Mouse (Mus musculus) liver, embryonic 11.5 days (tissue): ENCODE measurements around the gene Tbca. TPM values are rescaled to one million over a fixed set of nuclear protein-coding genes. Genes with fewer than 3 reads are reported as not detected.
A peak's percentile ranks its signal among the peaks of the same experiment; 100 is the strongest.

Experiments used
- ATAC-seq: fragments of 200-750 bp; cut with Nextera tagmentation; replicated peaks from 2 replicates; pipeline ENCODE4 v1.8.0; 2017; ENCODE audit warnings: moderate number of reproducible peaks, mild to moderate bottlenecking, moderate TSS enrichment, moderate library complexity; ENCODE audit not compliant: low FRiP score
- DNase-seq: peaks from one replicate; pipeline ENCODE4 v3.0.0-alpha.2; 2017; ENCODE audit warnings: low spot score
- H3K27ac ChIP-seq: fragments of 300-500 bp; sonication (generic); 2 replicates; pipeline ENCODE4 v1.5.1; 2014; ENCODE audit warnings: mild to moderate bottlenecking, low read depth, low read length, control low read depth
- H3K27me3 ChIP-seq: fragments of 300-500 bp; sonication (generic); replicated peaks from 2 replicates; pipeline ENCODE4 v1.6.1; 2014; ENCODE audit warnings: low read length, mixed read lengths; ENCODE audit not compliant: control insufficient read depth, insufficient read depth
- H3K36me3 ChIP-seq: fragments of 300-500 bp; sonication (generic); 2 replicates; pipeline ENCODE4 v1.6.1; 2014; ENCODE audit warnings: mild to moderate bottlenecking, low read length, moderate library complexity, mixed read lengths; ENCODE audit not compliant: control insufficient read depth, insufficient read depth
- H3K4me1 ChIP-seq: fragments of 300-500 bp; sonication (generic); replicated peaks from 2 replicates; pipeline ENCODE4 v1.6.1; 2014; ENCODE audit warnings: low read length, mixed read lengths; ENCODE audit not compliant: control insufficient read depth, insufficient read depth
- H3K4me2 ChIP-seq: fragments of 300-500 bp; sonication (generic); 2 replicates; pipeline ENCODE4 v1.6.1; 2014; ENCODE audit warnings: mild to moderate bottlenecking, control low read depth, moderate library complexity
- H3K4me3 ChIP-seq: fragments of 300-500 bp; sonication (generic); 2 replicates; pipeline ENCODE4 v1.5.1; 2014; ENCODE audit warnings: low read depth, low read length, control low read depth
- H3K9ac ChIP-seq: fragments of 300-500 bp; sonication (generic); 2 replicates; pipeline ENCODE4 v1.6.1; 2014; ENCODE audit warnings: low read depth, low read length, control low read depth
- H3K9me3 ChIP-seq: fragments of 300-500 bp; sonication (generic); 2 replicates; pipeline ENCODE4 v1.6.1; 2016; ENCODE audit warnings: low read length, inconsistent platforms, mixed read lengths; ENCODE audit not compliant: control insufficient read depth
- WGBS: fragments of 180-500 bp; shearing (Covaris S2); extraction: QIAGEN DNeasy Blood & Tissue Kit; methylation state at CpG from one replicate; pipeline ENCODE4 v1.1.7; 2014; 5-methylcytosine and 5-hydroxymethylcytosine counted together
- polyA plus RNA-seq: library from polyadenylated mRNA; unstranded; fragments of >200 nt; fragmentation: Nextera tagmentation; extraction: Ambion mirVana; gene quantifications from 2 replicates; pipeline ENCODE4 v1.2.1, GENCODE M21; 2014

Gene Tbca
- polyA plus RNA-seq, 1 experiment from 2014 or later = 200 TPM

GRCm38 (mm10) chr13:94877991-94878745 is 89.5 kb downstream of the Tbca start:
- Histone ChIP-seq H3K36me3 (no peaks in the 10 kb centered on the region), H3K9ac (no peak overlapping the region), H3K27ac (no peak overlapping the region), H3K9me3 (no peaks in the 10 kb centered on the region), H3K4me1 (peaks cover 3% of the 10 kb centered on the region; the same call in 1 of the 2 replicates), H3K4me2 (no peak overlapping the region), H3K27me3 (peaks cover 89% of the 10 kb centered on the region), H3K4me3 (no peak overlapping the region)
- 16% methylated on average over 10 of the region's 10 CpGs for WGBS
- ATAC-seq = no peak
- DNase-seq = no peak

GRCm38 (mm10) chr13:94881201-94881600 is 92.5 kb downstream of the Tbca start:
- H3K9ac ChIP-seq = no peak overlapping the region
- H3K4me2 ChIP-seq = no peak overlapping the region
- H3K36me3 ChIP-seq = no peaks in the 10 kb centered on the region
- H3K9me3 ChIP-seq = no peaks in the 10 kb centered on the region
- WGBS = 3% methylated on average over 3 of the region's 3 CpGs
- no peak overlapping the region for H3K27ac ChIP-seq
- peaks cover 88% of the 10 kb centered on the region for H3K27me3 ChIP-seq
- peaks cover 9% of the 10 kb centered on the region; the same call in 1 of the 2 replicates for H3K4me1 ChIP-seq
- H3K4me3 ChIP-seq = no peak overlapping the region
- ATAC-seq = no peak
- DNase-seq = no peak

GRCm38 (mm10) chr13:94882221-94882620 is 93.5 kb downstream of the Tbca start:
- peak overlapping the region; percentile 47; the same call in 1 of the 2 replicates for H3K4me3 ChIP-seq
- no peaks in the 10 kb centered on the region for H3K9me3 ChIP-seq
- ATAC-seq (no peak), DNase-seq (no peak)
- WGBS = 3% methylated on average over 10 of the region's 10 CpGs
- peaks cover 85% of the 10 kb centered on the region for H3K27me3 ChIP-seq
- no peak overlapping the region for H3K27ac ChIP-seq
- H3K4me1 ChIP-seq = peaks cover 9% of the 10 kb centered on the region; the same call in 1 of the 2 replicates
- H3K4me2 ChIP-seq = peak overlapping the region; percentile 67; the same call in 1 of the 2 replicates
- H3K36me3 ChIP-seq = no peaks in the 10 kb centered on the region
- no peak overlapping the region for H3K9ac ChIP-seq

GRCm38 (mm10) chr13:94882711-94883145 is 94.0 kb downstream of the Tbca start:
- no peak overlapping the region for H3K27ac ChIP-seq
- no peaks in the 10 kb centered on the region for H3K36me3 ChIP-seq
- peaks cover 9% of the 10 kb centered on the region; the same call in 1 of the 2 replicates for H3K4me1 ChIP-seq
- peak overlapping the region; percentile 67 for H3K4me2 ChIP-seq
- no peak overlapping the region for H3K9ac ChIP-seq
- DNase-seq (no peak), ATAC-seq (no peak)
- H3K4me3 ChIP-seq = peak overlapping the region; percentile 47
- no peaks in the 10 kb centered on the region for H3K9me3 ChIP-seq
- under 1% methylated on average over 37 of the region's 37 CpGs for WGBS
- H3K27me3 ChIP-seq = peaks cover 81% of the 10 kb centered on the region

DNA sequence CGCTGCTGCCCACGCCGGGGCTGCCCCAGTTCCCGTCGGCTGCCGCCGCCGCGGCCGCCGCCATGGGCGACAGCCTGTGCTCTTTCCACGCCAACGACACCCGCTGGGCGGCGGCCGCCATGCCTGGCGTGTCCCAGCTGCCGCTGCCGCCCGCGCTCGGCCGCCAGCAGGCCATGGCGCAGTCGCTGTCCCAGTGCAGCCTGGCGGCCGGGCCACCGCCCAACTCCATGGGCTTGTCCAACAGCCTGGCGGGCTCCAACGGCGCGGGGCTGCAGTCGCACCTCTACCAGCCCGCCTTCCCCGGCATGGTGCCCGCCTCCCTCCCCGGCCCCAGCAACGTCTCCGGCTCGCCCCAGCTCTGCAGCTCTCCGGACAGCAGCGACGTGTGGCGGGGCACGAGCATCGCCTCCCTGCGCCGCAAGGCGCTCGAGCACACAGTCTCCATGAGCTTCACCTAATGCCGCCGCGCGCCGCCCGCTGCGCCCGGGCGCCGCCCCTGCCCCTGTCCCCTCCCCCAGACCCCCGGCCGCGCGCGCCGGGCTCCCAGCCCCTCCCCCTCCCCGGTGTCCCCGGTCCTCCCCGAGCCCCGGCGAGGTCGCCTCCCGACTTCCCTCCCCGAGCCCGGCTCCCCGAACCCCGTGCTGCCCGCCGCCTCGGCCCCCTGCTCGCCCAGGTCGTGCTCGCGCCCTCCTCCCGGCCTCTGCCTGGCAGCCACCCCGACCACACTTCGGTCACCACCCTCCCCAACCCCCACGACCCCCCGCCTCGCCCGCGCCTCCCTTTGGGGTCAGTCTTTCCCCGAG is 94.7 kb downstream of the Tbca start:
- H3K9me3 ChIP-seq = no peaks in the 10 kb centered on the region
- H3K4me3 ChIP-seq = peak overlapping the region; percentile 47
- WGBS = 1% methylated on average over 72 of the region's 95 CpGs
- no peaks in the 10 kb centered on the region for H3K36me3 ChIP-seq
- DNase-seq = no peak
- peak overlapping the region; percentile 67 for H3K4me2 ChIP-seq
- no peak overlapping the region for H3K27ac ChIP-seq
- H3K4me1 ChIP-seq = peaks cover 9% of the 10 kb centered on the region; the same call in 1 of the 2 replicates
- peaks cover 81% of the 10 kb centered on the region for H3K27me3 ChIP-seq
- H3K9ac ChIP-seq = no peak overlapping the region
- ATAC-seq = no peak

DNA sequence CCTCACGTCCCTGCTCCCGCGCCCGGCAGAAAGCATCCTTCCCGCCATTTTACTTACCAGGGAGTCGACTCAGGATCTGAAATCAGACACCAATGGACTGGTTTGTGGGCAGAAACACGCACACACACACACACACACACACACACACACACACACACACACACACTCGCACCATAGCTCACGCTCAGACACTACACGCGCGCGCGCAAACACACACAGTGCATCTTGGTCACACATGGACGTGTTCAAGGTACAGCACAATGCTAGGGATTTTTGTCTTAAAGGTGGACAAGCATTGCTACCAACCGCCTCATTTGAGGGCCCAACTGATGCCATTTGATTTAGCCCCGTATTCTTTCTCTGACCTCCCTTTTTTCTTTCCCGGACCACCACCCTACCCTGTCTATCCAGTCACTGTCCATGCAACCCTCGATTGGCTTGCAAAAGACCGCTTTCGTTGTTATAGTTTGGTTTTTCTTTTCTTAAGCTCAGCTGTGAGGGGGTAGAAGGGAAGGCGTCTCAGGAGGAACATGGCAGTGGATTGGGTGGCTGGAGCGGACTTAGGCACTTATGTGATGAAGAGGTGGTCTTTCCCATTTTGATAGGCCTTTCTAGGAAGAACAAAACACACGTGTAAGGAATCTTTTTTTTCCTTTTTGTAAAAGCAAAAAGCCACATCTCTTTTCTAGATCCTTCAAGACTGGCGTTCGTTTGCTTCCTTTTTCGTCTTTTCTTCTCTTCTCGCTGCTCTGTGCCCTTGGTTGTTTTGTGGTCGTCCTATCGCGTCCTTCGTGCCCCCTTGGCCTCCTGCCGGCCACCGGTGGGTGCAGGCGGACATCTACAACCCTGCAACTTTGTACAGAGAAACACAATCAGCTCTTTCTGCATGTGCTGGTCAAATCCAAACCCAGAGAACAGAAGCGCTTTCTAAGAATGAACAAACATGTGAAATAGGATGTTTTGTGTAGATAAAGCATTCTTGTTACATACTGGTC is 95.6 kb downstream of the Tbca start:
- Histone ChIP-seq H3K36me3 (no peaks in the 10 kb centered on the region), H3K4me1 (peaks cover 9% of the 10 kb centered on the region; the same call in 1 of the 2 replicates), H3K9ac (no peak overlapping the region), H3K4me3 (peak overlapping the region; percentile 47), H3K27me3 (peaks cover 84% of the 10 kb centered on the region), H3K27ac (no peak overlapping the region), H3K4me2 (peak overlapping the region; percentile 67), H3K9me3 (no peaks in the 10 kb centered on the region)
- WGBS = 3% methylated on average over 36 of the region's 36 CpGs
- no peak for ATAC-seq
- peak; percentile 38 for DNase-seq

DNA sequence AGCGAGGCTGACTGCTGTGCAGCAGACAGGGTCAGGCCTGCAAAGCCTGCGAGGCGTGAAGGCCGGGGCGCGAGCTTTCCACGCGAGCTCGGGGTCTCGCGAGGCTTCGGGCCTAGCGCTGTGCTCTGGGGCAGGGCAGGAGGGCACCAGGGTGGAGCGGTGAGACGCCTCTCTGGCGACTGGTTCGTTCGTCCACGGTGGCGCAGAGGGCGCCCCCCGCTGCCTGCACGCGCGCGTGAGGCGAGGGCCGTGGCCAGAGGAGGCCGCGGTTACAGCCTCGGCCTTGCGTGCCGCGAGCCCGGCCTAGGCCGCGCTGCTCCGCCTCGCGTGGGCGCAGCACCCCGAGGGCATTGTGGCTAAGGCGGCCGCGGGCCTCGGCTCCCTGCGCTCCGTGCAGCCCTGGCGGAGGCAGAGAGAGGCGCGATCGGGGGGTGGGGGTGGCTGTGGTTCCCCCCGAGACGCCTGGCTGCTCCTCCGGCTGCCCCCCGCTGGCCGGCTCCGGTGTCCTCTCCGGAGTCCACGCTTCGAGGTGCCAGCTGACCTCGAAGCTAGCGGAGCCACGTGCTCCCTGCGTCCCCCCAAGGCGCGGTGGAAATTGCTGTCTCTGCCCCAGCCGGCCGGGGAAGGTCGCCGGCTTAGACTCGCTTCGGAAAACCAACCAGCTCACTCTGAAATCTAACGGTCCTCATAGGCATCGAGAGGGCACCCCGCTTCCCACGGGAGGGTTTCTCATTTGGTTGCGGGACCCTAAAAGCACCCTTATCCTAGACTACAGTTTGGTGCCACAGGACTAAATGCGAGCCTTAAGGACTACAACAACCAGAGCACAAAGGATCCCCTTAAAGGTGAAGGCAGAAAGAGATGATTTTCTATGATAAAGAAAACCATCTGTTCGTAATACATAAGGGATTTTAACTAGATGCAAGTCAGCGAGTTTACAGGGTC is 96.9 kb downstream of the Tbca start:
- Histone ChIP-seq H3K4me3 (no peak overlapping the region), H3K4me2 (peak overlapping the region; percentile 23; the same call in 1 of the 2 replicates), H3K27me3 (peaks cover 79% of the 10 kb centered on the region), H3K27ac (no peak overlapping the region), H3K4me1 (peaks cover 9% of the 10 kb centered on the region; the same call in 1 of the 2 replicates), H3K9me3 (no peaks in the 10 kb centered on the region), H3K36me3 (no peaks in the 10 kb centered on the region), H3K9ac (no peak overlapping the region)
- no peak for ATAC-seq
- peak; percentile 35 for DNase-seq
- WGBS = 2% methylated on average over 81 of the region's 81 CpGs
